Comparison of ENCODE assay signal across 18 mouse cellular contexts in the genomic region with DNA sequence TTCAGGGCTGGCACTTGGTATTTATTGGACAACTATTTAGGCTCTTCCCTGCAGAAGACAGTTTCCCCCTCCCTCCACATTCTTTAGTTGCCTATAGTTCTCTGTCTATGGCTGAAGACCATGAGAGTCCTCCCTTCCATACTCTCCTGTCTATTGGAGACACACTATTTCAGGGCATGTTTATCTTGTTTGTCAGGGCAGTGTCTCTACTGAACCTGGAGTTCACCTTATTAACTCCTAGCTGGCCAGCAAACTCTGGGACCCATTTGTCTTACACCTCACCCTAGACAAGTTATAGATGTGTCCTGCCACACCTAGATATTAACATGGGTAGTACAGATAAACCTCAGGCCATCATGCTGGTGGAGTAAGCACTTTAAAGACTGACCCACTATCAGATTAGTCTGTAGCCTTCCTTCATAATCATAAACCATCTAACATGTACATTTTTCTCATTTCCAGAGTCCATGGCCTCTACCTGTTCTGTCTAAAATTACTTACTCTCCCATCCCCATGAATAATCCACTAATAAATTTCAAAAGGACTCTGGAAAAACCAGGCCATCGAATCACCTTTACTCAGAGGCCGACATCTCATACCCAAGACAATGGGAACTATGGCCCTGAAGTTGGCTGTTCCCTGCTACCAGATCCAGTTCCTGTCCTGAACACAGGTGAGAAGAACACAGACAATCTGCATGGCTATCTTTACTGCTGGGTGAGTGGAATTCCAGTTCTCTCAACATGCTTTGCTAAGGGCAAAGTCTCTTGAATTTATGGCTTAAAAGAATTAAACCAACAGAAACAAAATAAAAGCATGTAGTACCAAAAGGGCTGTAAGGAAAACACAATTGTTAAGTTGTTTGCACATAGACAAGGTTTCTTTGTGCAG.
DNase-seq lines count a peak whose midpoint lies in the region; ATAC-seq and TF ChIP-seq lines count a peak whose summit lies in the region.
"Had no signal": no experiment of that assay in that cellular context is flagged by ENCODE, and none has a peak within 500 bp of the region (broad histone marks: within the 10 kb centered on the region; RNA-seq: fewer than 3 reads in every experiment).

No protein-coding gene starts in this region.

- no peaks in the 10 kb centered on the region for H3K27me3 ChIP-seq in liver, embryonic 13.5 days
- H3K27me3 ChIP-seq in intestine, embryonic 14.5 days (replicated peaks; ENCODE audit: control insufficient read depth, insufficient read depth, low read length) = no peaks in the 10 kb centered on the region
- no peaks in the 10 kb centered on the region for H3K27me3 ChIP-seq in liver, embryonic 15.5 days
- H3K27me3 ChIP-seq in small intestine, adult 2 months (ENCODE audit: control insufficient read depth, insufficient read depth, low read length) = no peaks in the 10 kb centered on the region
- H3K27me3 ChIP-seq: embryonic facial prominence, embryonic 12.5 days; forebrain, embryonic 12.5 days; heart, embryonic 12.5 days had no signal

- 84% methylated on average over 2 of the region's 2 CpGs for WGBS in liver, embryonic 13.5 days (ENCODE audit: insufficient replicate concordance)
- 95% methylated on average over 2 of the region's 2 CpGs for WGBS in intestine, embryonic 14.5 days
- WGBS in liver, embryonic 15.5 days (ENCODE audit: insufficient replicate concordance) = 85% methylated on average over 2 of the region's 2 CpGs
- WGBS in small intestine, adult 2 months = 47% methylated on average over 2 of the region's 2 CpGs

- TF ChIP-seq CTCF in small intestine, adult 2 months (IDR thresholded peaks at IDR 0.05; ENCODE audit: extremely low read depth, insufficient read length, insufficient replicate concordance, low read depth, low read length) = no peak

- H3K36me3 ChIP-seq in liver, embryonic 13.5 days = no peaks in the 10 kb centered on the region
- H3K36me3 ChIP-seq in intestine, embryonic 14.5 days (ENCODE audit: control insufficient read depth, insufficient read depth, low read length) = peaks cover 13% of the 10 kb centered on the region
- no peaks in the 10 kb centered on the region for H3K36me3 ChIP-seq in liver, embryonic 15.5 days (replicated peaks)
- peaks cover 5% of the 10 kb centered on the region; the same call in 1 of the 2 replicates for H3K36me3 ChIP-seq in small intestine, adult 2 months (ENCODE audit: control insufficient read depth, insufficient read depth, low read length)
- H3K36me3 ChIP-seq: heart, embryonic 12.5 days had no signal

- no peak for TF ChIP-seq POLR2A in small intestine, adult 2 months (IDR thresholded peaks at IDR 0.05; ENCODE audit: low read depth, low read length)

- peaks cover 26% of the 10 kb centered on the region for H3K4me1 ChIP-seq in liver, embryonic 13.5 days (replicated peaks)
- H3K4me1 ChIP-seq in intestine, embryonic 14.5 days (replicated peaks; ENCODE audit: control insufficient read depth, insufficient read depth, low read length) = peaks cover 25% of the 10 kb centered on the region
- peaks cover 23% of the 10 kb centered on the region for H3K4me1 ChIP-seq in liver, embryonic 15.5 days (replicated peaks)
- H3K4me1 ChIP-seq in small intestine, adult 2 months (ENCODE audit: control insufficient read depth, insufficient read depth, insufficient read length, low read length) = peaks cover 11% of the 10 kb centered on the region

- no peak overlapping the region for H3K27ac ChIP-seq in liver, embryonic 13.5 days
- no peak overlapping the region for H3K27ac ChIP-seq in intestine, embryonic 14.5 days (ENCODE audit: low read depth)
- H3K27ac ChIP-seq in liver, embryonic 15.5 days (replicated peaks) = no peak overlapping the region
- H3K27ac ChIP-seq in small intestine, adult 2 months (ENCODE audit: insufficient read depth, low read depth, low read length) = peak overlapping the region; percentile 46
- H3K27ac ChIP-seq: embryonic facial prominence, embryonic 12.5 days; forebrain, embryonic 12.5 days; gastrocnemius, adult 2 months; hindbrain, embryonic 10.5 days had no signal

- no peak overlapping the region for H3K9ac ChIP-seq in liver, embryonic 13.5 days
- no peak overlapping the region for H3K9ac ChIP-seq in intestine, embryonic 14.5 days (ENCODE audit: low read length)
- H3K9ac ChIP-seq in liver, embryonic 15.5 days = no peak overlapping the region
- H3K9ac ChIP-seq: embryonic facial prominence, embryonic 12.5 days; forebrain, embryonic 12.5 days; forebrain, postnatal 0 days; heart, embryonic 12.5 days had no signal

- peak; percentile 60 for ATAC-seq in liver, embryonic 13.5 days (ENCODE audit: low read depth)
- ATAC-seq in intestine, embryonic 14.5 days (replicated peaks; ENCODE audit: low FRiP score, low TSS enrichment, low read depth) = no peak
- ATAC-seq in liver, embryonic 15.5 days (ENCODE audit: insufficient read depth) = peak; percentile 42; the same call in 1 of the 2 replicates
- ATAC-seq: forebrain, postnatal 0 days had no signal

- H3K9me3 ChIP-seq in liver, embryonic 13.5 days (replicated peaks) = no peaks in the 10 kb centered on the region
- no peaks in the 10 kb centered on the region for H3K9me3 ChIP-seq in intestine, embryonic 14.5 days (ENCODE audit: control insufficient read depth, low read length)
- H3K9me3 ChIP-seq in liver, embryonic 15.5 days (replicated peaks) = no peaks in the 10 kb centered on the region
- H3K9me3 ChIP-seq: embryonic facial prominence, embryonic 12.5 days; forebrain, embryonic 12.5 days; heart, embryonic 12.5 days; hindbrain, embryonic 10.5 days had no signal

- no peak overlapping the region for H3K4me3 ChIP-seq in liver, embryonic 13.5 days (replicated peaks)
- no peak overlapping the region for H3K4me3 ChIP-seq in intestine, embryonic 14.5 days (ENCODE audit: low read depth, low read length)
- no peak overlapping the region for H3K4me3 ChIP-seq in liver, embryonic 15.5 days (replicated peaks)
- no peak overlapping the region for H3K4me3 ChIP-seq in small intestine, adult 2 months (ENCODE audit: low read depth, low read length)
- H3K4me3 ChIP-seq: embryonic facial prominence, embryonic 12.5 days; forebrain, embryonic 12.5 days; gastrocnemius, adult 2 months; heart, embryonic 12.5 days; hindbrain, embryonic 10.5 days had no signal

- DNase-seq in liver, embryonic 13.5 days = no peak
- no peak for DNase-seq in liver
- DNase-seq in intestine, embryonic 14.5 days (ENCODE audit: low spot score) = peak; percentile 48
- no peak for DNase-seq in kidney, adult 11 months
- DNase-seq in left cerebral cortex, adult 9 months (ENCODE audit: low spot score in 2 of 2) = no peak
- DNase-seq: adrenal gland, postnatal 14 days; cerebellum, adult 11-12 months; cerebellum, adult 9-10 months; cerebellum, postnatal 25 days; forebrain, postnatal 0 days; gastrocnemius, adult 2 months; gastrocnemius, postnatal 25 days had no signal

- no peak overlapping the region for H3K4me2 ChIP-seq in liver, embryonic 13.5 days
- no peak overlapping the region for H3K4me2 ChIP-seq in intestine, embryonic 14.5 days (ENCODE audit: low read length)
- no peak overlapping the region for H3K4me2 ChIP-seq in liver, embryonic 15.5 days
- H3K4me2 ChIP-seq: embryonic facial prominence, embryonic 12.5 days; forebrain, embryonic 12.5 days; heart, embryonic 12.5 days had no signal
